Mouse (Mus musculus): ENCODE results near the gene Egfl8. TPM values are rescaled to one million over a fixed set of nuclear protein-coding genes. Genes with fewer than 3 reads are reported as not detected.

Gene Egfl8
- polyA plus RNA-seq, 1 experiment, result 1.1 TPM

DNA sequence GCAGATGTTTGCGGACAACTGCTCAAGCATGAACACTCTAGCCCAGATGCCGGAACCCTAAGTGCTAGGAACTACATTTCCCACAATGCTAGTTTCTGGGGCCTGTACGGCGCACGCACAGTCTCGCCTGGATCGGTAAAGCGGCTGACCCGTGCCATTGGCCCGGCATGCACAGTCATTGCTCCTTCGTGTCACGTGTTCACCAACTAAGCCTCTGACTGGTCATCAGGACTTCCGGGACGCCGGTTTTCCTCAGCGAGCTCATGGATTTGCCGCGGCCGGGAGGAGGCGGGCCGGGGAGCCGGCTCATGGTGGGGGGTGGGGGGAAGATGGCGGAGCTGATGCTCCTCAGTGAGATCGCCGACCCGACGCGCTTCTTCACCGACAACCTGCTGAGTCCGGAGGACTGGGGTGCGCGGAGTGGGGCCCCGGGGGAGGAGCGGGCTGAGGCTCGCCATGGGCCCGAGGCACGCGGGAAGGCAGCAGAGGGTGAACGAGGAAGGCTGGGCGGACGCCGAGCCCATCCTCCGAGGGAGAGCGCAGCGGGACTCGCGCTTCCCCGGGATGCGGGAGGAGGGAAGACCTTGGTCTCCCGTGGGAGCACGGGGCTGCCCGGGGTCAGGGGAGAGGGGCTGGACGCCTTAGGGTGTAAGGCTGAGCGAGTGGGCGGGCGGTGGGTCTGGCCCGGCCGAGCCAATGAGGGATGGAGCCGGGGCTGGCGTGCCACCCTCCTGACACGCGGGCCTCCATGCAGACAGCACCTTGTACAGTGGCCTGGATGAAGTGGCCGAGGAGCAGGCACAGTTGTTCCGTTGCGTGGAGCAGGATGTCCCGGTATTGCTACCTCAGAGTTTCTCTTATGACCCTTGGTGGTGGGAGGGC, 31.4 kb upstream of the Egfl8 start, which contains the start of gene Atf6b:
TSS of gene Atf6b (plus strand) at position 241 of the 882 bp plus-strand sequence.
- Histone ChIP-seq H3K4me3 (ENCODE audit: low read depth, low read length) (peak within 1 kb of the TSS; percentile 93), H3K27ac (ENCODE audit: insufficient read depth, low read length) (no peak within 1 kb of the TSS), H3K36me3 (ENCODE audit: control insufficient read depth, insufficient read depth, low read length, poor library complexity, severe bottlenecking) (peaks cover 4% of the 10 kb centered on the region; the same call in 1 of the 2 replicates), H3K4me1 (ENCODE audit: control insufficient read depth, insufficient read depth, low read length) (no peaks in the 10 kb centered on the region), H3K9ac (ENCODE audit: low read depth, poor library complexity, severe bottlenecking) (peak within 1 kb of the TSS; percentile 73), H3K27me3 (ENCODE audit: control insufficient read depth, insufficient read depth, low read length, poor library complexity, severe bottlenecking) (no peaks in the 10 kb centered on the region), H3K9me3 (replicated peaks; ENCODE audit: control insufficient read depth, insufficient read depth, low read length, poor library complexity, severe bottlenecking) (no peaks in the 10 kb centered on the region)
- TF ChIP-seq EP300 (IDR thresholded peaks at IDR 0.05; ENCODE audit: insufficient read depth, low read depth, low read length) (no peak), POLR2A (IDR thresholded peaks at IDR 0.05; ENCODE audit: insufficient read depth, low read length) (no peak), CTCF (IDR thresholded peaks at IDR 0.05; ENCODE audit: low read depth, low read length) (no peak)

DNA sequence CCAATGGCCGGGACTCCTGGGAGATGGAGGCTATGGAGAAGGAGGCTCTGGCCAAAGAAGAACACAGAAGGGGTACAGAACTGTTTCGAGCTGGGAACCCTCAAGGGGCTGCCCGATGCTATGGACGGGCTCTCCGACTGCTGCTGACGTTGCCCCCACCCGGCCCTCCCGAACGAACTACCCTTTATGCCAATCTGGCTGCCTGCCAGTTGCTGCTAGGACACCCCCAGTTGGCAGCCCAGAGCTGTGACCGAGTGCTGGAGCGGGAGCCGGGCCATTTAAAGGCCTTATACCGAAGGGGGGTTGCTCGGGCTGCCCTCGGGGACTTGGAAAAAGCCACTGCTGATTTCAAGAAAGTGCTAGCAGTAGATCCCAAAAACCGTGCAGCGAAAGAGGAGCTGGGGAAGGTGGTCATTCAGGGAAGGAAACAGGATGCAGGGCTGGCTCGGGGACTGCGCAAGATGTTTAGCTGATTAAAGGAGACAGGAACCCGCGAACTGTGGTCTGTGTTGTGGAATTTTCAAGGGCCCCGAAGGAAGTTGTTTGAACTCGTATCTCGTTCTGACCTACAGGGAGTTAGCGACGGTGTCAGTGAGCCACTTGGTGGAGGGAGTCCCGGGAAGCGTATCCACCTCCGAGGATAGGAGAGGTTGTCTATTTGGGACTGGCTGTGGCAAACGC, 30.2 kb upstream of the Egfl8 start:
- no peak overlapping the region for H3K27ac ChIP-seq (ENCODE audit: insufficient read depth, low read length)
- H3K4me1 ChIP-seq (ENCODE audit: control insufficient read depth, insufficient read depth, low read length), result no peaks in the 10 kb centered on the region
- no peaks in the 10 kb centered on the region for H3K9me3 ChIP-seq (replicated peaks; ENCODE audit: control insufficient read depth, insufficient read depth, low read length, poor library complexity, severe bottlenecking)
- TF ChIP-seq EP300 (IDR thresholded peaks at IDR 0.05; ENCODE audit: insufficient read depth, low read depth, low read length) (no peak), CTCF (IDR thresholded peaks at IDR 0.05; ENCODE audit: low read depth, low read length) (no peak), POLR2A (IDR thresholded peaks at IDR 0.05; ENCODE audit: insufficient read depth, low read length) (no peak)
- H3K4me3 ChIP-seq (ENCODE audit: low read depth, low read length), result peak overlapping the region; percentile 52
- peaks cover 4% of the 10 kb centered on the region; the same call in 1 of the 2 replicates for H3K36me3 ChIP-seq (ENCODE audit: control insufficient read depth, insufficient read depth, low read length, poor library complexity, severe bottlenecking)
- H3K27me3 ChIP-seq (ENCODE audit: control insufficient read depth, insufficient read depth, low read length, poor library complexity, severe bottlenecking), result no peaks in the 10 kb centered on the region
- peak overlapping the region; percentile 49 for H3K9ac ChIP-seq (ENCODE audit: low read depth, poor library complexity, severe bottlenecking)

DNA sequence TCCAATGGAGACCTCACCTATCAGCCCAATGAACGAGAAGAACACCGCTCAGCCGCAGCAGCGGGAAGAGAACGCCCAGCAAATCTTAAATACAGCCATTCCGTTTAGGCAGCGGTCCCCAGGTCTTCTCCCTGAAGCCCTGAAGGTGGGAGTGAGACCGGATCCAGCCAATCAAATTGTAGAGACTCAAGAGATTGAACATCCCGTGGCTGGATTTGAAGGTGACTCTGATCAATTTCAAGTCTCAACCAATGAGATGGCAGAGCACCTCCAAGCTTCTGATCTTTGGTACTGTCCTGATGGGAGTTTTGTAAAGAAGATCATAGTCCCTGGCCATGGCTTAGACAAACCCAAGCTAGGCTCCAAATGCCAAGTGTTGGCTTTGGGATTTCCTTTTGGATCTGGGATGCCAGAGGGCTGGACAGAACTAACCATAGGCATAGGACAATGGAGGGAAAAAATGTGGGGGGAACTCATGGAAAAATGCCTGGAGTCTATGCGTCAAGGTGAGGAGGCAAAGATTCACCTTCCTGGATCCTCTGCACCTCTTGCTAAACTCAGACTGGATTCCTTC, 29.6 kb upstream of the Egfl8 start:
- no peak overlapping the region for H3K27ac ChIP-seq (ENCODE audit: insufficient read depth, low read length)
- peak overlapping the region; percentile 49 for H3K9ac ChIP-seq (ENCODE audit: low read depth, poor library complexity, severe bottlenecking)
- H3K27me3 ChIP-seq (ENCODE audit: control insufficient read depth, insufficient read depth, low read length, poor library complexity, severe bottlenecking), result no peaks in the 10 kb centered on the region
- H3K9me3 ChIP-seq (replicated peaks; ENCODE audit: control insufficient read depth, insufficient read depth, low read length, poor library complexity, severe bottlenecking), result no peaks in the 10 kb centered on the region
- no peaks in the 10 kb centered on the region for H3K4me1 ChIP-seq (ENCODE audit: control insufficient read depth, insufficient read depth, low read length)
- peak overlapping the region; percentile 98 for H3K4me3 ChIP-seq (ENCODE audit: low read depth, low read length)
- H3K36me3 ChIP-seq (ENCODE audit: control insufficient read depth, insufficient read depth, low read length, poor library complexity, severe bottlenecking), result peaks cover 4% of the 10 kb centered on the region; the same call in 1 of the 2 replicates
- TF ChIP-seq CTCF (IDR thresholded peaks at IDR 0.05; ENCODE audit: low read depth, low read length), result no peak
- no peak for TF ChIP-seq EP300 (IDR thresholded peaks at IDR 0.05; ENCODE audit: insufficient read depth, low read depth, low read length)
- no peak for TF ChIP-seq POLR2A (IDR thresholded peaks at IDR 0.05; ENCODE audit: insufficient read depth, low read length)

GRCm38 (mm10) chr17:34644608-34645007, 28.8 kb upstream of the Egfl8 start, which contains the start of gene Fkbpl:
Fkbpl (plus strand) TSS chr17:34644764.
- peak within 1 kb of the TSS; percentile 98 for H3K4me3 ChIP-seq (ENCODE audit: low read depth, low read length)
- no peaks in the 10 kb centered on the region for H3K9me3 ChIP-seq (replicated peaks; ENCODE audit: control insufficient read depth, insufficient read depth, low read length, poor library complexity, severe bottlenecking)
- no peaks in the 10 kb centered on the region for H3K27me3 ChIP-seq (ENCODE audit: control insufficient read depth, insufficient read depth, low read length, poor library complexity, severe bottlenecking)
- H3K27ac ChIP-seq (ENCODE audit: insufficient read depth, low read length), result no peak within 1 kb of the TSS; the same call in 1 of the 2 replicates
- TF ChIP-seq POLR2A (IDR thresholded peaks at IDR 0.05; ENCODE audit: insufficient read depth, low read length) (no peak), EP300 (IDR thresholded peaks at IDR 0.05; ENCODE audit: insufficient read depth, low read depth, low read length) (no peak), CTCF (IDR thresholded peaks at IDR 0.05; ENCODE audit: low read depth, low read length) (no peak)
- peaks cover 4% of the 10 kb centered on the region; the same call in 1 of the 2 replicates for H3K36me3 ChIP-seq (ENCODE audit: control insufficient read depth, insufficient read depth, low read length, poor library complexity, severe bottlenecking)
- peak within 1 kb of the TSS; percentile 49 for H3K9ac ChIP-seq (ENCODE audit: low read depth, poor library complexity, severe bottlenecking)
- no peaks in the 10 kb centered on the region for H3K4me1 ChIP-seq (ENCODE audit: control insufficient read depth, insufficient read depth, low read length)

- no peaks in the 10 kb centered on the region for H3K27me3 ChIP-seq (ENCODE audit: control insufficient read depth, insufficient read depth, low read length, poor library complexity, severe bottlenecking)
- no peak overlapping the region for H3K9ac ChIP-seq (ENCODE audit: low read depth, poor library complexity, severe bottlenecking)
- H3K4me3 ChIP-seq (ENCODE audit: low read depth, low read length), result no peak overlapping the region
- no peaks in the 10 kb centered on the region for H3K9me3 ChIP-seq (replicated peaks; ENCODE audit: control insufficient read depth, insufficient read depth, low read length, poor library complexity, severe bottlenecking)
- H3K4me1 ChIP-seq (ENCODE audit: control insufficient read depth, insufficient read depth, low read length), result no peaks in the 10 kb centered on the region
- TF ChIP-seq CTCF (IDR thresholded peaks at IDR 0.05; ENCODE audit: low read depth, low read length) (no peak), EP300 (IDR thresholded peaks at IDR 0.05; ENCODE audit: insufficient read depth, low read depth, low read length) (no peak), POLR2A (IDR thresholded peaks at IDR 0.05; ENCODE audit: insufficient read depth, low read length) (no peak)
- H3K36me3 ChIP-seq (ENCODE audit: control insufficient read depth, insufficient read depth, low read length, poor library complexity, severe bottlenecking), result no peaks in the 10 kb centered on the region
- no peak overlapping the region for H3K27ac ChIP-seq (ENCODE audit: insufficient read depth, low read length)
Observed at GRCm38 (mm10) chr17:34643944-34644343, 28.2 kb upstream of the Egfl8 start.
